Mouse (Mus musculus): ENCODE measurements around the gene Sergef. TPM values are rescaled to one million over a fixed set of nuclear protein-coding genes. Genes with fewer than 3 reads are reported as not detected.

The Sergef gene
- total RNA-seq, 4 experiments from 2014 or later, result 66.3 to 76.8 (median 71.3) TPM

DNA sequence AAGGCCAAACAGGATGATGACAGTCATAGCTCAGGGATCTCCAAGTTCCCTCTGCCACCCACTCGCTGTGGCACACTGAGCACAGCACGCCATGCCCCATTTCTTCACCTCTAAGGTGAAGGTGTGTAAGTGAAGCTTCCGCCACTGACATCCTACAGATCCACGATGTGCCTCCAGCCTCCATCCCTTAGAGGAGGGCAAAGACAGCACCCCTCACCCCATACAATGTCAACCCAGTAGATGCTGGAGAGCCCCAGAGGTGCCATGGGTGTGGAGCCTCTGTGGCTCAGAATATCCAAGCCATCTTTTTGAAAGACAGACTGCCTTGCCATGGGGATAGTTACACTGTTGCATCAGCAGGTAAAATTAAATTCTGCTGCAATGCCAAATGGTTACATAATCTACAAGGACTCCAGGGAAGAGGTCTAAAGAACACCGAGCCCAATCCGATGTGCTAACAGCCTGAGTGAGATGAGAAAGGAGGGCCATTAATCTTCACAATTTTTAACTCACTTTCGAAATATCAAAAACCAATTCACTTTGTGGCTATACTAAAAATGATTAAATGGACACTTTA is 23.1 kb downstream of the Sergef start:
- DNase-seq (ENCODE audit: low spot score in 2 of 2), result no peak

DNA sequence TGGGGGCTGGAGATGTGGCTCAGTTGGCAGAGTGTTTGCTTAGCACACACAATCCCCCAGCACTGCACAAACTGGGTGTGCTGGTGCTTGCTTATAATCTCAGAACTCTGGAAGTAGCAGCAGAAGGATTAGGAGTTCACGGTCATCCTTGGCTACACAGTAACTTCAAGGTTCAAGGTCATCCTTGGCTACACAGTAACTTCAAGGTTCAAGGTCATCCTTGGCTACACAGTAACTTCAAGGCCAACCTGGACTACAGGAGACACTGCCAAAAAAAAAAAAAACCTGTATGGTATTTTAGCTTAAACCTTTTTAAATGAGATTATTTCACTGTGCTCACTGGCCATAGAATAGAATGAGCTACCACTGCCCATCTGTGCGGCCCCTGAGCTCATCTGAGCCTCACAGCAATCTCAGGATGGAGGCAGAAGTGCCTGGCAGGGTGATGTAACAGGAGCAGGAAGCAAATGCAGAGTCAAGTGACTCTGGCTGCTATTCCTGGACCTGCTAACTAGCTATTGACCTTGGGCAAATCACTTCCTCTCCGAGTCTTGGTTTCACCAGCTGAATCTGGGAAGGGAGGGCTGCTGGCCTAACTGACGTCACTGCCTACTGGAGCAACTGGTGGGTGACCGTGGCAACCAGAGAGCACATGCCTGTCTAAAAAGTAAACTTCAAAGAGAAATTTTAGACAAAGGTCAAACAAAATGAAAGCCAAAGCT is 24.2 kb downstream of the Sergef start:
- no peak for DNase-seq (ENCODE audit: low spot score in 2 of 2)

DNA sequence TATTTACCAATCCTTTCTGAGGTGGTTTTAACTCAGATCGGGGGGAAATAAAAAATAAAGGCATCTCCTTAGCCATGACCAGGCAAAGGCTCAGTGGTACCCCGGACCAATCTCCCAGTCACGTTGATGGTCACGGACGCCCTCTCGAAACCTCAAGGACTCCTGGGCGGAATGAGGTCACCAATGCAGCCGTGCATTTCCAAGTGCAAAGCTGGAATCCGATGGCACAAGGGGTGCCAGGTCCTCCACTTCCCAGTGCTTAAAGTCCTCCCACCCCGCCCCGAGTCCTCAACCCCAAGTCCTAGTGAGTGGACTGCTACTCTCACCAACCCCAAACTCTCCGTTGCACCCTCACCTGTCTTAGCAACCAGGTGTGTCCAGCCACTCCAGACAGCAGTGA is 25.3 kb downstream of the Sergef start:
- no peak for DNase-seq (ENCODE audit: low spot score in 2 of 2)

DNA sequence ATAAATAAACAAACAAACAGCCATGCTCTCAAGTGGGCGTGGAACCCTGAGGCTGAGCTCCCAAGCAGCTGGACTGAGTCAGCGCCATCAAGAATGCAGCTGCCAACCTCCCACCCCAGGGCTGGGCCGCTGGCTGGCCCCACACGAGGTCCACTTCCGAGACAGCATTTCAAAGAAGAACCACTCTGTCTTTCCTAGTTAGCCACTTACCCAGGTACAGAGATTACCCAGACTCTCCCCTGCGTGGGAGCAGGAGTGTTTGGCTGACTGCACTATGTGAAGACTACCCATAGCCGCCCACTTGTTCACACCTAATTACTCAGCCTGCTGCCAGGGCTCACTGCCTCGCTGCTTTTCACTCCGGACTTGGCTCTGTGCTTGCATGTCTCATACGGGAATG is 26.5 kb downstream of the Sergef start:
- DNase-seq (ENCODE audit: low spot score in 2 of 2), result no peak

DNA sequence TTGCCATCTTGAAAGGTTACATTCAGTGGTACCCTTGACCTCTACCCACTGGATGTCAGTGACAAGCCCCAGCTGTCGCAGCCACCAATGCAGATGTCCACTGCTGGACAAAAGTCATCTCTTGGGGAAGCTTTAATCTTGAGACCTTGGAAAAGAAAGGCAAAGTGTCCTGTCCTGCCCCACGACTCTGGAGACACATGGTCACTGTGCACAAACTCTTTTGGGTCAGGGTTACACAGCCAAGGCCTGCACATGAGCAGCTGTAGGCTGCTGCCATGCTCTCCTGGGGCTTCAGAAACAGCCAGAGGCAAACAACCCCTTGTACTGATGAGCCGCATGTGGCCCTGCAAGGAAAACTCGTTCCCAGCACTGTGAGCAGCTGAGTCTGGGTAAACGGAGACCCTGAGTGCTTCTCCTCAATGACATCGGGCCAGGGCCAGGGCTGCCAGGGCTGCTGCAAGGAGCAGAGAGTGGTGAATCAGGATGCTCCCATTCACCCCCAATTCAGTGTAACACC is 27.1 kb downstream of the Sergef start:
- DNase-seq (ENCODE audit: low spot score in 2 of 2), result no peak

DNA sequence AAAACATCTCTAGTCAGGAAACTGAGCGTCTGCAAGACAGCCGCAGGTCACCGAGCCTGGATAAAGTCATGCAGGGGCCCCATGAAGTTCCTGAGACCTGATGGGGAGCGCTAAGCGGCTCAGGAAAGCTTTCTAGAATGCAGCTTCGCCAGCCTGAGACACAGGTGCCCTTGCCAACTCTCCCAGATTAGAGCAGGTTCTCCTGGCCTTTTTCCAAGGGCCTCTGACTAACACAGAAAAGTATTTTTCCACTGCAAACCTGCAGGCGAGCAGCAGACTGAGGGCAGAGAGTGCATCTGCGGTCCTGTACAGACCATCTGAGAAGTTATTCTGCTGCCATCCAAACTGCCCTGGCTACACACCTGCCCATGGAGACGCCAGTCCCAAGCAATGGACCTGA is 27.6 kb downstream of the Sergef start:
- no peak for DNase-seq (ENCODE audit: low spot score in 2 of 2)

DNA sequence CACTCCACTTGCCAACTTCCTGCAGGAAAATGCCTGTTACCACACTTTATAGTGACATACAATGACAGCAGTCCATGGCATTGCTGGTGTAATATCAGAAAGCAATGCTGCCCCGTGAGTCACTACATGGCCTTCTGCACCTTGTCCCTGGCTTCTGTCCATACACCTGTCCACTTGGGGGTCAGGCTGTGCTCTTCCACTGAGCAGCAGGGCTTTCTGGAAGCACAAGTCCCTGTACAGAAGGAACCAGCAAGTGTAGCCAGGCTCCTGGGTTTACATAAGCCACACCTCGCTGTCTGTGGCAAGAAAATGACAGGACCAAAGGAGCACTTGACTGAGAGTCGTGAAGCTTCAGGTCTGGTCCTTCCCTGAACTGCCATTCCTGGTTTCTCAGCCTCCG is 30.3 kb downstream of the Sergef start:
- DNase-seq (ENCODE audit: low spot score in 2 of 2), result no peak

DNA sequence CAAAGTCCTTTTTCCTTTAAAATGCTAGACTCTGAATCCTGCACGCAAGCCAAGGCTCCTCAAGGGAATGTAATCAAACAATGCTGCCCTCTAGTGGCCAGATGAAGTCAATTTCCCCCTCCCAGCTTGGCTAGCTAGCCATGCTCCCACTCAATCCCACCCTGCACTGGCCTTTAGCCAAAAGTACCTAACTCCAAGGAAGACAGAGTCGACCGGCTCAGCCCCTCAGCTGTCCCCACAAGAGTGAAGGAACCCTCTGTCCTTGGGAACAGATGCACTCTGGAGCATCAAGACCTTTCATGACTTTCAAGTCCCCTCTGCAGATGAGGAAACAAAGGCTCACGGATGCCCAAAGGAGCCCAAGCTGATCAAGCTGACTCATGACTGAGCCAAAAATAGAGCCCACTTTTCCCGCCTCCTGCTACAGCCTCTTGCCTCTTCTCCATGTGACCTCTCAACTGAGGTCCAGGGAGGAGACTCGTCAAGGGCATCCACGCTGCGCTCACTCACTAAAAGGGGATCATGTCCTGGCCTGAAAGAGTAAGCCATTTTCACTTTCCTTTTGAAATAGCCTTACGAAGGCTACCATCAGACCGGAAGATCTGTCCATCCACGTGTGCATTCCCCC is 32.1 kb downstream of the Sergef start:
- no peak for DNase-seq (ENCODE audit: low spot score in 2 of 2)

DNA sequence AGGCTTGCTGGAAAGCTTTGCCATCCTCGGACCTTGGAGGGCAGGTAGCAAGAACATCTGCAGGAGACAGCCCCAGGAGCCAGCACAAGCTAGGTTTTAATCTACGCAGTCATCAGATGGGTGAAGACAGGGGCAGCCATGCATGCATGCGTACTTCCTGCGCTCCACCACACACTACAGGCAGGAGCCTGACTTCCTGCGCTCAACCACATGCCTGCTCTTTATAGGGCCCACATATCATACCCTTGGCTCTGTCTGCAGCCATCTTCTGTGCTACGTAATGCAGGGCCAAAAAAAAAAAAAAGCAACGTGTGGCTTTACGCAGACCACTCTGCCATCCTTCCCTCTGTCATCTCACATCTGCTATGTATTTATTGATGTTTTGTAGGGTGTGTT is 32.6 kb downstream of the Sergef start:
- no peak for DNase-seq (ENCODE audit: low spot score in 2 of 2)

DNA sequence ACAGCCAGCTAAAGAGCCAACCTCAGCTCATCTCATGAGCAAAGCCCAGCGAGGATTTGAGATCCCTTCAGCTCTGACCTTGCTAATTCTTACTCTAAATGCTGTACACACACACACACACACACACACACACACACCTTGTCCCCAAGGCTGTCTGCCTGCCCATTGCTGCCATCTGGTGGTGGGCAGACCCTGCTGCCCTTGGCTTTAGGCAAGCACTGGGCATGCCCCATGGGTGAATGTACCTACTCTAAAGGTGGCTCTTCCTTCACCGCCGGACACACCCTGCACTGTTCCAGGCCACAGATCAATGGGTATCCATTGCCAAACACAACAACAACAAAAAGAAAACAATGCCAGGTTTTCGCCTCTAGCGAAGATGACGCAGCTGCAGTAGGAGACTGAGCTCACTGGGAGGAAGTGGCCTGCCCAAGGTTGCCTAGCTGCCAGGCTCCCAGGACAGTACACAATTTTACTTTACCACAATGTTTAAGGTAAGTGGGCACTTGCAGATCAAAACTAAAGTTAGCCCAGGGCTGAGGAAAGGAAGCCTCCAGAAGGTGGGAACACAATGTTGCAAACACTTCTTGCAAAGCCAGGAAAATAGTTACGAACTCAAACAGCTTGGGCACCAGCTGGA is 33.1 kb downstream of the Sergef start:
- peak; percentile 55 to 57 for DNase-seq (ENCODE audit: low spot score in 2 of 2)

DNA sequence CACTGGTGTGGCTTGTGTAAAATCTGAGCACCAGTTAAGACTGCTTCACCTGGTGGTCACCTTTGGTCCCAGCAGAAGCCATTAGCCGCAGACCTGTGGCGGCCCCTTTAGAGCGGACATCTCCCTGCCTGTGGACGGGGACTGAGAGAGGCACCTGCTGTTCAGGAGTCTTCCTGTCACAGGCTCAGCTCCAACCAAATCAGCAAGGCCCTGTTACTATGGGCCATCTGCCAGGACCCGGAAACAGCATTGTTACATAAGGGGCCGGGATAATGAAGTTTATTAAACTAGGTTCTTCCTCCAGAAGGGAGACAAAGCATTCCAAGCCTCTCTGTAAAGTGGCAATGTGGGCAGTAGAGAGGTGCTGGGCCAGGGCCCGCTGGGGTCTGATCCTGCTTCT is 36.6 kb downstream of the Sergef start:
- no peak for DNase-seq (ENCODE audit: low spot score in 2 of 2)

DNA sequence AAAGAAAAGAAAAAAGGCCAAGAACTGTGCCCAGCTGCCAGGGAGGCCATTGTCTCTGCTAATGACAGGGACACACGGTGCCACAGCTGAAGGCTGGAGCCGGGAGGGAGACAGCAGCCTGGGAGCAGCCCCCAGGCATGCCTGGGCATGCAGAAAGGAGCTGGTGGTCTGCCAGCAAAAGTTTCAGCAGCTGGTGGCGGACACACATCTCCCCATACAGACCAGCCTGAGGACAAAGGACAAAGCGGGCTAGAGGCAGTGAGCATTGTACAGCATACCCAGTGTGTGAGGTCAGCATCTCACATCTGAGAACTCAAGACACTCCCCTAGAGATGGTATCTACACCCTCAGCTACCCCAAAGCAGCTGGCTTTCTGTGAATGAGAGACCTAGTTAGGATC is 37.5 kb downstream of the Sergef start:
- no peak for DNase-seq (ENCODE audit: low spot score in 2 of 2)

DNA sequence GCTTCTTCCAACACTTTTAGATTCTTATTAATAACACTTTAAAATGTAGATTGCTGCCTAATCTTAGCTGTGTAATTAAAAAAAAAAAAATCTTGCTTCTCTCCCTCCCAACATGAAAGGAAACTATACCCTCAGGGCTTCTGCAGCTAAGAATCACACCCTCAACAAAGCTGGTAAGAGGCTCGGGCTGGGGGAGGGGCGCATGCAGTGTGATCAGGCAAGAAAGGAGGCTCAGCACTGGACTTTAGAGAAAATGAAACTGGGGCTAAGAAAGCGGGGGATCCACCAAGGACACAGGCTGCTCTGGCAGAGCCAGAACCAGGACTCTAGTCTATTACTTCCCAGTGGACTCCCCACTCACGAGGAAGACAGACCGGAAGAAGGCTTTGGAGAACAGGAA is 38.5 kb downstream of the Sergef start:
- DNase-seq (ENCODE audit: low spot score in 2 of 2), result no peak

DNA sequence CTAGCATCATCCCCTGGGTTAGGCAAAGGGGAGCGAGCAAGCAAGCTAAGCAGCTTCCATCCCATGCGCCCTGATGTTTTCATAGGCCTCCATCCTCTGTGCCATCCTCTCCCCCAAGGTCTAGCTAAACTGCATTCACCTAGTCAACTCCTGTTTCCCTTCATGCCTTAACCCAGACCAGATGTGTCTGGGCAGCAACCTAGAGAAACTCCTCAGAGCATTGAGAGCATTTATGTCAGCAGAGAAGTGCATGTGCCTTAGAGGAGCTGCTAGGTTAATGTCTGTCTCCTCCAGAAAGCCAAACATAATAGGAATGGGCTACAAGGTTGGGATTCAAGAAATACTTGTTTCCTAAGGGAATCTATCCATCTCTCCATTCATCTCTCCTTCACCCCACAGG is 42.6 kb downstream of the Sergef start:
- DNase-seq (ENCODE audit: low spot score in 2 of 2), result no peak

DNA sequence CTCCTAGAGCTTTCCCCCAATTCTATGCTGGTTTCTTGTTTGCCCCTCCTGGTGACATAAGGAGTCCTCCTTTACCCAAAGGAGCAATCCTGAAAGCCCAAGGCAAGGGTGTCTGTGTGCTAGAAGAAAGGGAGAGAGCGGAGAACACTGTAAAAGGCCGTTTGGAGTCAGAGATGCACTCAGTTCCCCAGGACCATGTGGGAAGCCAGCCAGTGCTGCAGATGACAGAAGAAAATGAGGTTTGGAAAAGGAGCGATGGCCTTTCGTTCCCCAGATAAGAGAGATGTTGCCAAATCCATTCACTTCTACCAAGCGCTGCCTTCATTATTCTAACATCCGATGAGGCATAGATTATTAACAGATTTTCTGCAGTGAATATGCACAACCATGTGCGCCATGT is 48.1 kb downstream of the Sergef start:
- DNase-seq (ENCODE audit: low spot score in 2 of 2), result no peak

DNA sequence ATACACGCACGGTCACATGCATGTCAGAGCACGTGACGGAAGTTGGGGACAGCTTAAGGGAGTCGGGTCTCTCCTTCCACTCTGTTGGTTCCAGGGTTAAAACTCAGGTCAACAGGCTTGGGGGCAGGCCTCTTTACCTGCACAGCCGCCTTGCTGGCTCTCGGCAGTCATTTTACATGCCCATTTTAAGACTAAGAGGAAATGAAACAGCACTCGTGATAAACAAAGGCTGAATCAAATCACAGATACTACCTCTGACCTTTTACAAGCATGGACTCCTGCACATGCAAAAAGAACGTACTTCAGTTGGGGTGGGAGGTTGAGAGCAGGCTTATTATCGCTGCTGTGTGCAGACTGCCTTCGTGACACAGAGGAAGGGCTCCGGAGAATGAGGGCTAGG is 50.4 kb downstream of the Sergef start:
- no peak for DNase-seq (ENCODE audit: low spot score in 2 of 2)

DNA sequence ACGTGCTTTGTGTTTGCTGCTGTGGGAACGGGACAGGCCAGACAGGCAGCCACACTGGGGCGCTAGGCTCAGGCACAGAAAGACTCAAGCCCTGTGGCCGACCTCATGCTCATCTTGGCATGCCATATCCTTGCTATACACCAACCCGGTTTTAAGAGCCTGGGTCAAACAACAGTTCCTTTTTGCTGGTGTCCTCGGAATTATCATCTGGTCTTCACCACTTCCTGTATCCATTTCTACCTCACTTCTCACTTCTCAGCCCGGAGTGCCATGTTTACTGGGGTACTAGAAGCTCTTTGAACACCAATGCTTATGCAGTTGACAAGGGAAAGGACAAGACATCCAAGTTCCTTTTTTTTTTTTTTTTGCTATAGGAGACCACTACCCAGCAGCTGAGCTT is 51.6 kb downstream of the Sergef start:
- no peak for DNase-seq (ENCODE audit: low spot score in 2 of 2)

DNA sequence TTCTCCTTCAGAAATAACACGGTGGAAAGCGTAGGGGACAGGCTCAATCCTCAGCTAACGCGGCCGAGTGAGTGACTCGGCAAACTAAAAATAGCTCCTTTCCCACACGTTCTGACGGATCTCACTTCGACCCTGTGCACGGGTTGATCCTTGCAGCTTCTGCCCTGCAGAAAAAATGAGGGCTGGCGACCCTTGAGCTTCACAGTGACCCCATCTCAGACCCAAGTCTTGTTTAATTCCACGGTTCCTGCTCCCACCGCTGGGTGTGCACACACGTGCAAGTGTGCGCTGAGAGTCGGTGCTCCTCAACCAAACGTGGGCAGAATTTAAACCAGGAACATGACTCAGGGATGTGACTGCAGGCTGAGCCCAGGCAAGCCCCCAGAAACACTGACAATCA is 52.1 kb downstream of the Sergef start:
- peak; percentile 58 to 63 for DNase-seq (ENCODE audit: low spot score in 2 of 2)

DNA sequence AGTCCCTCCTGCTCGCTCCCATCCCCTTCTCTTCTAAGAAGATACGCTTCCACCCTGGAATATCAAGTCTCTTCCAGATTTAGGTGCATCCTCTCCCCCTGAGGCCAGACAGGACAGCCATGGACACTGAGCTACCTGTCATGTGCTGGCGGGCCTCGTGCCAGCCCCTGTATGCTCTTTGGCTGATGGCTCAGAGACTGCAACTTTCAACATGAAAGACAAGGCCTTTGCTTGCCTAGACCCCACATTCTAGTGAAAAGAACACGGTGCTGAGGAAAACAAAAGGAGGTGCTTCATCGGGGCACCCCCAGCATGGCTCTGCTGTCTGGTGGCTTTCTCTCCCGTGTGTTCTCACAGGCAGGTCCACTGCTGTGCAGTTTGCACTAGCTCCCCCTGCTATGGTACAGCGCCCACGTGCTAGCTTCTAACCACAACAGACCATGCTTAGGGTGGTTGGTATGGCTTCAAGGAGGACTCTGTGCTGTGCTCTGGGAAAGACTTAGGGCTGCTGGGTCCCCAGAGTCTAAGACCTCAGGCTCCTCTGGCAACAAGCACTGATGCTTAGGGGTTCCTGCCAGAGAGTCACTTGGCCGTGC is 52.9 kb downstream of the Sergef start:
- DNase-seq (ENCODE audit: low spot score in 2 of 2), result peak in 1 of 2 experiments; percentile 17

DNA sequence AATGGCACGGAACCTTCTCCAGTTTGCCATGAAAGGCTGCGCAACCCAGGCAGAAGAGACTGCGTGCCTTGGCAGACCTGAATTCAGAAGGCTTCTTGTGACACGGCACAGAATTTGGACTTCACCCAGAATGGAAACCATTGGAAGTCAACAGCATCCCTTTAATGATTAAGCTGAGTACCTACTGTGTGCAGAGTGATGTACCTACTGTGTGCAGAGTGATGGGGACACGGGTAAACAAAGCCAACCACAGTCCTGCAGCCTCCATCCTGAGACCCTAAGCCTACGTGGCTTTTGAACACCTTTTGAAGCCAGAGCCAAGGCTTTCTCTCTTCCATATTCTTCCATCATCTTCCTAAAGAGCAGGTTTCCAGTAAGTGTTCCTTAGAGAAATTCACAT is 56.9 kb downstream of the Sergef start:
- no peak for DNase-seq (ENCODE audit: low spot score in 2 of 2)

DNA sequence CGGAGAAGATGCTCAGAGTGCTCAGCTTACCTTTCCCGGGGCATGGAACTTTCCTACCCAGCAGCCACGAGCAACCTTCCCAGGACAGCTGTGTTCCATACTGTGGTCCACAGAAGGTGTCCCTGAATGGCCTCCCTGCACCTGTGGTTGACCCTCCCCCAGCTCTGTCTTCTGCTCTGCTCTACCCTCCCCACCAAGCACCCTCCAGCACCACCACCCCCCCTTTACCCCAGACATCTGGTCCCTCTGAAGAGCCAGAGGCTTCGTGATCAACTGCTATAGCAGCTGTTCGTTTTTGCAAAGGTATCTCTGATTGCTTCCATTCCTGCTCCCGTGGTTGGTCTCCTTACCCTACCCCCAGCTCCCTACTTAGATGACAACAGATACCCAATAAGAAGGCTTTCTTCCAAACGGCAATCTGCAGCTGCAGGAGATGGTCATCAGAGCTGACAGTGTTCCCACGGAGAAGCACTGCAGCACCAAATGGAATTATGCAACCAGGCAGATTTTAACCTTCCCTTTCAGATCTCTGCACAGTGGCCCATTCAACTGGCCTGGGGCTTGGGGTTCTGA is 58.2 kb downstream of the Sergef start:
- peak in 1 of 2 experiments; percentile 53 for DNase-seq (ENCODE audit: low spot score in 2 of 2)

DNA sequence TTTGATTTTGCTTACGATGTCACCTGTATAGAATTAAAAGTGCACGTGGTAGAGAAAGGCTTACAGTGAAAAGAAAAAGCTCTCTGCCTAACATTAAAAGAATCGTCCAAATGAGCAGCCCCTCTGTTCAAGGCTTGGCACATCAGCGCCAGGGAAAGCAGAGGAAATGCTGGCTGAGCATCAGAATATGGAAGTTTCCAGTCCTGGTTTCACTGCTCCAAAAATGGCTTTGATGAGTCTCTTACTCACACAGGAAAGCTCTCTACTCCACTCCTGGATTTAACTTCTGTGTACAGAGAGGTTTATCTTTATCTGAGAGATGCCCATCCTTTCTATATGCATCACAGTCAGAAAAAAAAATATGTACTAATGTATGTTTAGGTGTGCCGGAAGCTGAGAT is 61.5 kb downstream of the Sergef start:
- no peak for DNase-seq (ENCODE audit: low spot score in 2 of 2)

Measured in left cerebral cortex, adult 8-10 months (tissue).